Mouse (Mus musculus) stomach, embryonic 14.5 days (tissue): Measurements from ENCODE around the gene Inhbc. TPM values are rescaled to one million over a fixed set of nuclear protein-coding genes. Genes with fewer than 3 reads are reported as not detected.

ENCODE experiments used
- ATAC-seq: fragments of 200-750 bp; cut with Nextera tagmentation; 2 replicates; pipeline ENCODE4 v1.8.0; 2017; ENCODE audit warnings: low read depth, moderate TSS enrichment; ENCODE audit not compliant: insufficient number of reproducible peaks, insufficient read depth, low FRiP score
- H3K27ac ChIP-seq: fragments of 300-500 bp; sonication (generic); 2 replicates; pipeline ENCODE4 v1.5.1; 2014; ENCODE audit warnings: mild to moderate bottlenecking, low read length, moderate library complexity, mixed read lengths
- H3K27me3 ChIP-seq: fragments of 300-500 bp; sonication (generic); 2 replicates; pipeline ENCODE4 v1.6.1; 2014; ENCODE audit warnings: low read length, control low read depth, mixed read lengths; ENCODE audit not compliant: control insufficient read depth, insufficient read depth
- H3K36me3 ChIP-seq: fragments of 300-500 bp; sonication (generic); 2 replicates; pipeline ENCODE4 v1.6.1; 2014; ENCODE audit warnings: mild to moderate bottlenecking, control low read depth, low read length, moderate library complexity, mixed read lengths; ENCODE audit not compliant: control insufficient read depth, insufficient read depth
- H3K4me1 ChIP-seq: fragments of 300-500 bp; sonication (generic); 2 replicates; pipeline ENCODE4 v1.6.1; 2014; ENCODE audit warnings: low read length, control low read depth, mixed read lengths; ENCODE audit not compliant: control insufficient read depth, insufficient read depth
- H3K4me2 ChIP-seq: fragments of 300-500 bp; sonication (generic); replicated peaks from 2 replicates; pipeline ENCODE4 v1.6.1; 2014; ENCODE audit warnings: low read depth, low read length, control low read depth
- H3K4me3 ChIP-seq: fragments of 300-500 bp; sonication (generic); 2 replicates; pipeline ENCODE4 v1.5.1; 2014; ENCODE audit warnings: low read depth, low read length, control low read depth
- H3K9ac ChIP-seq: fragments of 300-500 bp; sonication (generic); replicated peaks from 2 replicates; pipeline ENCODE4 v1.6.1; 2014; ENCODE audit warnings: low read depth, mild to moderate bottlenecking, control low read depth, low read length, moderate library complexity, mixed read lengths
- H3K9me3 ChIP-seq: fragments of 300-500 bp; sonication (generic); 2 replicates; pipeline ENCODE4 v1.6.1; 2016; ENCODE audit warnings: low read depth, low read length, control low read depth; ENCODE audit not compliant: control insufficient read depth
- WGBS: fragments of 180-500 bp; shearing (Covaris S2); extraction: QIAGEN DNeasy Blood & Tissue Kit; methylation state at CpG from one replicate; pipeline ENCODE4 v1.1.7; 2014; 5-methylcytosine and 5-hydroxymethylcytosine counted together
- polyA plus RNA-seq: library from polyadenylated mRNA; unstranded; fragments of >200 nt; fragmentation: Nextera tagmentation; extraction: Ambion mirVana; gene quantifications from 2 replicates; pipeline ENCODE4 v1.2.1, GENCODE M21; 2014

Inhbc gene
- polyA plus RNA-seq, 1 experiment from 2014 or later, result 0.35 TPM

DNA sequence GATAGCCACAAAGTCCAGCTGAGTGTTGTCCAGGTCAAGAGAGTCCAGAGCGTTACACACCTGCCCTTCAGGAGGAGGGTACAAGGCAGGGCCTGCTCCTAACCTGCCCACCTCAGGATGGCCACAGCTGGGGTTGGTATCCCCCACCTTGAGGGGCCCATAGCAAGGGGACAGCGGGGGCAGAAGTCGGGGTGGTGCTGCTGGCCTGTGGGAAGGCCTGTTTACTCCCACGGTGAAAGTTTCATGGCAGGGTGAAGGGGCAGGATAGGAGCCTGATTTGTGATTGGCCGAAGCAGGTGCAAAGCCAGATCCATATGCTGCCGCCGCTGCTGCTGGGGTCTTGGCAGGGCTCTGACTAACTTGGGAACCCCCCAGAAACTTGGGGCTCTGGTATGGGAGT lies 40.0 kb downstream of the Inhbc start:
- peaks cover 14% of the 10 kb centered on the region; the same call in 1 of the 2 replicates for H3K4me1 ChIP-seq
- H3K9ac ChIP-seq, result no peak overlapping the region
- H3K9me3 ChIP-seq, result 0 out of 2 replicates have a peak, but pooled peaks cover 3% of the 10 kb centered on the region
- no peak overlapping the region for H3K27ac ChIP-seq
- ATAC-seq, result no peak
- H3K4me3 ChIP-seq, result no peak overlapping the region
- 0 out of 2 replicates have a peak, but pooled peaks cover 19% of the 10 kb centered on the region for H3K27me3 ChIP-seq
- 79% methylated on average over 7 of the region's 7 CpGs for WGBS
- no peak overlapping the region for H3K4me2 ChIP-seq
- peaks cover 12% of the 10 kb centered on the region; the same call in 1 of the 2 replicates for H3K36me3 ChIP-seq

DNA sequence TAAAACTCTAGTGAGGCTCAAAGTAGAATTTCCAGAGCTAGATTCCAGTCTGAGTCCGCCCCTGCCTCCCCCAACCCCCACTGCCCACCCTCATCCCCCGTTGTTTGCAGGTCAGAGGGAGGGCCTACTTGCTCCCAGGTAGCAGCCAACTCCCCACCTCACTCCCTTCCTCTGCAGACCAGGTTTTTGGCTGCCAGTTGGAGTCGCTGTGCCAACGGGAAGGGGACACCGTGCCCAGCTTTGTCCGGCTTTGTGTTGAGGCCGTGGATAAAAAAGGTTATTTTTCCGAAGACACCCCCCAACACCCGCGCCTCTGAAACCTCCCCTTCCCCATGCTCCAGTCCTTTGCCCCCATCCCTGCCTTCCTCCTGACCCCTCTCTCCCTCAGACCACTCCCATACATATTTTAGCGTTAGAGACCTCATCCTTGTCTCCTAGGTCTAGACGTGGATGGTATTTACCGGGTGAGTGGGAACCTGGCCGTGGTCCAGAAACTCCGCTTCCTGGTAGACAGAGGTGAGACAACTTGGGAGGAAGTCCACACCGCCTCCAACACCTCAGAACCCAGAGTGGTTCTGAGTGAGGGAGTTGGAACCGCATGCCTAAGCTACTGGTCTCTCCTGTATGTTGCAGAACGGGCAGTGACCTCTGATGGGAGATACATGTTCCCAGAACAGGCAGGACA lies 42.6 kb downstream of the Inhbc start:
- 44% methylated on average over 18 of the region's 18 CpGs for WGBS
- H3K27ac ChIP-seq, result no peak overlapping the region
- H3K9me3 ChIP-seq, result 0 out of 2 replicates have a peak, but pooled peaks cover 3% of the 10 kb centered on the region
- H3K4me2 ChIP-seq, result no peak overlapping the region
- no peak for ATAC-seq
- H3K27me3 ChIP-seq, result 0 out of 2 replicates have a peak, but pooled peaks cover 22% of the 10 kb centered on the region
- H3K9ac ChIP-seq, result no peak overlapping the region
- no peak overlapping the region for H3K4me3 ChIP-seq
- H3K4me1 ChIP-seq, result peaks cover 14% of the 10 kb centered on the region; the same call in 1 of the 2 replicates
- peaks cover 9% of the 10 kb centered on the region; the same call in 1 of the 2 replicates for H3K36me3 ChIP-seq

DNA sequence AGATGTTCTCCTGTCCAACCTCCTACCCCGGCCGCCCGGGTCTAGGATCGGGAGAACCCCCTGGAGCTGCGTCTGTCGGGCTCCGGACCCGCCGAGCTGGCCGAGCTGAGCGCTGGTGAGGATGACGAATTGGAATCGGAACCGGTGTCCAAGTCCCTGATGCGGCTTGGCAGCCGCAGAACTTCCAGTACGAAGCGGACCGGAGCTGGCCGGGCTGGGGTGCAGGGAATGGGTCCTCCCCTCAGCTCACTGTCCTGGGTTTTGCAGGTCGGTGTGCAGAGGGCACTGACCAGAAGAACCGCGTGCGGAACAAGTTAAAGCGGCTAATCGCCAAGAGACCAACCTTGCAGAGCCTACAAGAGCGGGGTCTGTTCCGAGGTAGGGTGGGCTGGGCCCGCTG lies 43.4 kb downstream of the Inhbc start:
- H3K4me3 ChIP-seq, result peak overlapping the region; percentile 48
- H3K27ac ChIP-seq, result no peak overlapping the region
- 0 out of 2 replicates have a peak, but pooled peaks cover 3% of the 10 kb centered on the region for H3K9me3 ChIP-seq
- H3K36me3 ChIP-seq, result peaks cover 9% of the 10 kb centered on the region; the same call in 1 of the 2 replicates
- H3K4me1 ChIP-seq, result peaks cover 14% of the 10 kb centered on the region; the same call in 1 of the 2 replicates
- ATAC-seq, result no peak
- H3K9ac ChIP-seq, result peak overlapping the region; percentile 36
- peak overlapping the region; percentile 96 for H3K4me2 ChIP-seq
- 0 out of 2 replicates have a peak, but pooled peaks cover 22% of the 10 kb centered on the region for H3K27me3 ChIP-seq
- WGBS, result 6% methylated on average over 29 of the region's 29 CpGs

DNA sequence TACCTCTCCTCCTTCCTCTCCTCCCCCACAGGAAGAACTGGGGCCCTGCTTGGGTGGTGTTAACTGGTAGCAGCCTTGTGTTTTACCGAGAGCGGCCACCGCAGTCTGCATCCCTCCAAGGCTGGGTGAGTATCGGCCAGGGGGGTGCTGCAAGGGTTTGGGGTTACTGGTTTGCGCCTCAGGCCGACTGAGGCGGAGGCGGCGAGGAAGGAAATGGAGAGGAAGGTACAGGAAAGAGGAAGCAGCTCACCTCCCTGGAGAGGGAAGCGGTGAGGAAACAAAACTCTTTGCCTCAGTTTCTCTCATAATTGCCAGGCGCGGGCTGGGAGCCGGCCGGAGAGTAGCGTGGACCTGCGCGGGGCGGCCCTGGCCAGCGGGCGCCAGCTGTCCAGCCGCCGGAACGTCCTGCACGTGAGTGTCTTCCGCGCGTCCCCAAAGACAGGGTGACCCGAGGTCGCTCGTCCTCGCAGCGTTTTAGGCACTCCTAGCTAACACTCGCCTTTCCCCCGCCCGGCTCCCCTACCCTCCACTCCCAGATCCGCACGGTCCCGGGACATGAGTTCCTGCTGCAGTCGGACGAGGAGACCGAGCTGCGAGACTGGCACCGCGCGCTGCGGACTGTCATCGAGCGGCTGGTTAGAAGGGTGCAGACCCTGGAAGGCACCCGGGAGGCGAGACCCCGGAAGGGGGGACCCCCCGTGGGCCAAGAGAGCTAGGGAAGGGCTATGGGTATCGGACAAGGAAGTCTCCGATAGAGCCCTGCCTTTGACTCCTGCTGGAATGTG lies 44.0 kb downstream of the Inhbc start:
- H3K4me2 ChIP-seq, result peak overlapping the region; percentile 96
- peak overlapping the region; percentile 48 for H3K4me3 ChIP-seq
- no peak for ATAC-seq
- H3K4me1 ChIP-seq, result peaks cover 14% of the 10 kb centered on the region; the same call in 1 of the 2 replicates
- 0 out of 2 replicates have a peak, but pooled peaks cover 22% of the 10 kb centered on the region for H3K27me3 ChIP-seq
- 1% methylated on average over 51 of the region's 54 CpGs for WGBS
- H3K36me3 ChIP-seq, result peaks cover 6% of the 10 kb centered on the region; the same call in 1 of the 2 replicates
- H3K9me3 ChIP-seq, result 0 out of 2 replicates have a peak, but pooled peaks cover 3% of the 10 kb centered on the region
- peak overlapping the region; percentile 36 for H3K9ac ChIP-seq
- H3K27ac ChIP-seq, result no peak overlapping the region

DNA sequence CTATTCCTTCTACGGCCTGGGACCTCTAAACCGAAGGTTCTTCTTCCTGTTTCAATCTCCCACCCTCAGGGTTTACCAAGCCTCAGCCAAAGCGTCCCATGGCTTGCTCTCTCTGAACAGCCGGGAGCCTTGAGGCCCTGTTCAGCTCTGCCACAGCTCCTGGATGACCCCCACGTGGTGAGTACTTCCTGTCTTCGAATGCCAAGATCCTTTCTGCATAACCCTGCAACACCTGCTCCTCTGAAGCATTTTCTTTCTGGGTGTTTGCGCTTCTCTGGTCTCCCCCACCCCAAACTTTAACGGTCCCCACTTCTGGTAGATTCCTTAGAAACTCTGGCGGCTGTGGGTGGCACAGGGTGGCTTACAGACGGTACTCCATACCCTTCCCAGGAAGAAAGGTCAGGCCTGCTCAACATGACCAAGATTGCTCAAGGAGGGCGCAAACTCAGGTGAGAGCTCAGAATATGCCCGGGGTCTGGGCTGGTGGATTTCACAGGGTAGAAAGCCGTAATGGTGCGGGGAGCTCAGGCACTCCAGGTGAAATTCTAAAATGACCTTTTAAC lies 44.7 kb downstream of the Inhbc start:
- no peak overlapping the region for H3K27ac ChIP-seq
- H3K9ac ChIP-seq, result no peak overlapping the region
- WGBS, result 36% methylated on average over 14 of the region's 14 CpGs
- ATAC-seq, result no peak
- H3K4me1 ChIP-seq, result peaks cover 14% of the 10 kb centered on the region; the same call in 1 of the 2 replicates
- H3K36me3 ChIP-seq, result no peaks in the 10 kb centered on the region; the same call in 1 of the 2 replicates
- peak overlapping the region; percentile 96 for H3K4me2 ChIP-seq
- peak overlapping the region; percentile 48; the same call in 1 of the 2 replicates for H3K4me3 ChIP-seq
- H3K27me3 ChIP-seq, result 0 out of 2 replicates have a peak, but pooled peaks cover 22% of the 10 kb centered on the region
- 0 out of 2 replicates have a peak, but pooled peaks cover 3% of the 10 kb centered on the region for H3K9me3 ChIP-seq

DNA sequence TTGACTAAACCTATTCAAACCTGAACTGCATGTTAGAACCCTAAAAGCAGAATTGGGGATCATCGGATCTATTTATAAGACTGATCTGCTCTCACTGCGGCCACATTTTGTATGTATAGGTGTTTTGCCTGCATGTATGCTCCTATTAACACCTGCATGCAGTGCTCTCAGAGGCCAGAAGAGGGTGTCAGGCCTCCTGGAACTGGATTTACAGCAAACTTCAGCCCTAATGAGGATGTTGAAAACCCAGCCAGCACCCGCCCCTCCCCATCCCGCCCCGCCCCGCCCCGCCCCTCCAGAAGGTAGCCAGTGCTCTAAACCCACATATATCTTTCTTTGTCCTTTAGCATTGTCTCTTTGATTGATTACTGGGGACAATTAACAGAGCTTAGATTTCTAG lies 45.7 kb downstream of the Inhbc start:
- H3K27me3 ChIP-seq, result 0 out of 2 replicates have a peak, but pooled peaks cover 22% of the 10 kb centered on the region
- no peak overlapping the region for H3K27ac ChIP-seq
- 14% methylated on average over 7 of the region's 7 CpGs for WGBS
- H3K36me3 ChIP-seq, result no peaks in the 10 kb centered on the region
- H3K9ac ChIP-seq, result no peak overlapping the region
- no peak for ATAC-seq
- peaks cover 14% of the 10 kb centered on the region; the same call in 1 of the 2 replicates for H3K4me1 ChIP-seq
- H3K4me3 ChIP-seq, result no peak overlapping the region
- no peak overlapping the region for H3K4me2 ChIP-seq
- H3K9me3 ChIP-seq, result 0 out of 2 replicates have a peak, but pooled peaks cover 3% of the 10 kb centered on the region

DNA sequence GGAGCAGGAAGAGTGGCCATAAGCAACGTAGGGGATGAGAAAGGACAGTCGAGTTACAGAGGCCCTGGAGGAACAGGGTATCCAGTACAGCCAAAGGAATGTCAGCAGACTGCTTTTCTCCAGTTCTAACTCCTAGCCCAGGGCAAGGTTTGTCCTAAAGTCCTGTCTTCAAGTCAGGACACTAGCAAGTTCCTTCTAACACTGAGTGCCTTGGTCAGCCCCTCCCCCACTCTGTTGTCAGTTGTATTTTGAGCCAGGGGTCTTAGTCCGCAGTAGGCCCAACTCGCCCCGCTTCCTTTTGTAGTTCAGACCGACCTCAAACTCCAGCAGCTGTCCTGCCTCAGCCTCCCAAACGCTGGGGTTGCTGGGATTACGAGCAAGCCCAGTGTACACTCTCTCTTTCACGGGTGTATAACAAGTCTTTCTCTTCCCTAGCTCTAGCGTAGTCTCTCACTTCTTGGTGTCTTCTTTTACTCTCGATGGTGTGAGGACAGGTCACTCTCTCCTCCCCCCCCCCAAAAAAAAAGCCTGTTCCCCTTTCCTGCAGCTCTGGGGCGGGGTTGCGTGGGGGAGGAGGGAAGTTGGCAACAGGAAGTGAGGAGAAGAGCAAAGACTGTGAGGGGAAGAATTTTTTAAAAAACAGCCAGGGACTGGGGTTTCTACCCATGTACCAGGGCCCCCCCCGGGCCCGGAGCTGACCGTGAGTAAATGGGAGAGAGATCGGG lies 46.9 kb downstream of the Inhbc start:
- H3K27me3 ChIP-seq, result 0 out of 2 replicates have a peak, but pooled peaks cover 22% of the 10 kb centered on the region
- no peak overlapping the region for H3K9ac ChIP-seq
- no peak for ATAC-seq
- H3K9me3 ChIP-seq, result 0 out of 2 replicates have a peak, but pooled peaks cover 3% of the 10 kb centered on the region
- H3K4me2 ChIP-seq, result no peak overlapping the region
- H3K4me1 ChIP-seq, result peaks cover 14% of the 10 kb centered on the region; the same call in 1 of the 2 replicates
- H3K27ac ChIP-seq, result no peak overlapping the region
- no peak overlapping the region for H3K4me3 ChIP-seq
- H3K36me3 ChIP-seq, result no peaks in the 10 kb centered on the region
- WGBS, result 74% methylated on average over 17 of the region's 17 CpGs
